Mouse (Mus musculus) ES-Bruce4 (cell line): ENCODE measurements at regions not wholly inside any gene's neighbourhood (a gene's known extent, or its start where the extent isn't known, plus 50 kb on each side); places are given as distances from the start of the nearest gene placed in this dataset.

Source experiments
- CTCF ChIP-seq: IDR thresholded peaks from one replicate; pipeline ENCODE4 v1.8.1; 2011; ENCODE audit warnings: low read depth, low read length
- EP300 ChIP-seq: IDR thresholded peaks from 2 replicates; pipeline ENCODE4 v1.6.1; 2011; ENCODE audit warnings: low read depth, low read length; ENCODE audit not compliant: insufficient read depth

GRCm38 (mm10) chr1:42780266-42780665, 70.8 kb upstream of the Mrps9 start:
- TF ChIP-seq EP300 (no peak), CTCF (no peak)
